Mouse (Mus musculus) gastrocnemius, postnatal 14 days (tissue): ENCODE data around the gene Tex19.1. TPM values are rescaled to one million over a fixed set of nuclear protein-coding genes. Genes with fewer than 3 reads are reported as not detected.

Source experiments
- DNase-seq: peaks from one replicate; pipeline ENCODE4 v3.0.0; 2021; ENCODE audit warnings: mixed read lengths
- intact Hi-C: fragments of 180-260 bp; cut with DNase I; formaldehyde crosslinking; loops from one replicate; pipeline ENCODE4 v1.15.1; 2025; ENCODE audit warnings: low total_unique reads
- total RNA-seq, 2 experiments: library from RNA; stranded (reverse); gene quantifications; 2 replicates each; pipeline ENCODE4 v1.2.3; 2021

Tex19.1 gene
- total RNA-seq, 2 experiments from 2014 or later, result not detected

- intact Hi-C loops, result no loop called here
- DNase-seq, result no peak
These were observed 8.3 kb upstream of the Tex19.1 start for GRCm38 (mm10) chr11:121137682-121138081.

DNA sequence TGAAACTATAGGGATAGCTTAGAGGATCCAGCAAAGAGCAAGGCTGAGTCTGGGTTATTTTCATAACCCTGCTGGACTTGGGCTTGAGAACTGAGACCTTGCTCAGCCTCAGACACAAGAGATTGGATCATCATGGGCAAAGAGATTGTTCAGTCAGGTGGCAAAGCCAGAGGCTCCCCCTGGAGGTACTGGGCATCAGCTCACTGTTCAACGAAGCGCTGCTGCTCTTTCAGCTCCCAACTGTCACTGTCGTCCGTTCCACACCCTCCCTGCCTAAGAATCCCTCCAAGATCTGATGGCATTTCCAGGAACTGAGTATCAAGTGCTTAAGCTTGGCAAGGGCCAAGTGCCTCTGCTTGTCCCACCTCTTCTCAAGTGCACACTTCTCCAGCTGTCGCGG, 7.2 kb upstream of the Tex19.1 start:
- intact Hi-C loops, result no loop called here
- no peak for DNase-seq

- intact Hi-C loops, result no loop called here
- no peak for DNase-seq
These were observed 2.5 kb upstream of the Tex19.1 start for GRCm38 (mm10) chr11:121143325-121144015.

DNA sequence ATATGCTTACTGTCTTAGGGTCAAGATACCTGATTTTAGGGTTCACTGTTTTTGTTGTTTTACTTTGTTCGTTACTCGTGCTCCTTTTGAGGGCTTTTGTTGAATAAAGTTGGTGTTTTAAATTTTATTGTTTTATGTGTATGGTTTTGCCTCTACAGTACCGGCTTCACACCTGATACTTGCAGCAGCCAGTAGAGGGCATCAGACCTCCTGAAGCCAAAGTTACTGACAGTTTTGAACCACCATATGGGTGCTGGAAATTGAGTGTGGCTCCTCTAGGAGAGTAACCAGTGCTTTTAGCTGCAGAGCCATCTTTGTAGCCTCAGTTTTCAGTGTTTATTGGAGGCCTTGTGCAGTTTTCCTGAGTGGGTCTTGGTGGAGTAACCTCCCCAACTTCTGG, 2.2 kb downstream of the Tex19.1 start:
- intact Hi-C loops, result no loop called here
- DNase-seq, result no peak

DNA sequence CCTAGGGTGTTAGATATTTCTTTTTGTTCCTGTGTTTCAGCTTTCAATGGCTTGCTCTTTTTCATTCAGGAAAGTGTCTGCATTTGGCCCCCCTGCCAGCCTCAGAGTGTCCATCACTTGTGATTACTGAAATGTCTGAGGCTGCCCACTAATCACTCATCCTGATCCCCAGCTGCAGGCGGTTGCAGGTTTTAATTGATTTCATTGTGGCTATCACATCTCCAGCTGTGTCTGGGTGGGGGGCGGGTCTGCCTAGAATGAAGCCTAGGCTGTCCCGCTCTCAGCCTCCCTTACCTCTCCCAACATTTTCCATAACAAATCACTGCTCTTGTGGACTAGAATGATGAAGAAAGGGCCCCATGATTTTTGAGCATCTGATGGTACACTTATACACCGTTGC, 8.3 kb downstream of the Tex19.1 start:
- DNase-seq, result no peak
- intact Hi-C loops, result no loop called here

DNA sequence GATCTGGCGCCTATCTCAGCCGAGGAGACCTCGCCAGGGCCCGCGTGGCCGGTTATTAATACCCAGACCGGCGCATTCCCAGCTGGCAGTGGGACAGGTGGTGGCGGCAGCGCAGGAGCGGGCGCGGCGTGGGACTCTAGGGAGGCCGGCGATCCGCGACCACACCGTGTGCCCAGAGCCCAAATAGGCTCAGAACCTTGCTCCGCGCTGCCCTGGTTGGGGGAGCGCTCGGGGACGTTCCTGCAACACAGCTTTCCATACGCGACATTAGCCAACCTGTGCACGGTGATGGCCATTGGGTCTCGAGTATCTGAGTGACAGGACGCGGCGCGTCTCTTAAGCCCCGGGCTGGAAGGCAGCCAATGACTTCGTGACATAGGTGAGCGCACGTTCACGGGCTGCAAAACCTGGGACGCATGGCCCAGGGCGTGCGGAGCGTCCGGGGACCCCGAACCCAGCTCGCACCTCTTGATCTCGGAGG, 10.5 kb downstream of the Tex19.1 start:
- DNase-seq, result peak; percentile 78
- intact Hi-C loops, result no loop called here

GRCm38 (mm10) chr11:121159971-121160370, 14.0 kb downstream of the Tex19.1 start, which contains the start of gene Uts2r:
TSS of gene Uts2r (plus strand) at chr11:121160271.
- intact Hi-C loops, result no loop called here

DNA sequence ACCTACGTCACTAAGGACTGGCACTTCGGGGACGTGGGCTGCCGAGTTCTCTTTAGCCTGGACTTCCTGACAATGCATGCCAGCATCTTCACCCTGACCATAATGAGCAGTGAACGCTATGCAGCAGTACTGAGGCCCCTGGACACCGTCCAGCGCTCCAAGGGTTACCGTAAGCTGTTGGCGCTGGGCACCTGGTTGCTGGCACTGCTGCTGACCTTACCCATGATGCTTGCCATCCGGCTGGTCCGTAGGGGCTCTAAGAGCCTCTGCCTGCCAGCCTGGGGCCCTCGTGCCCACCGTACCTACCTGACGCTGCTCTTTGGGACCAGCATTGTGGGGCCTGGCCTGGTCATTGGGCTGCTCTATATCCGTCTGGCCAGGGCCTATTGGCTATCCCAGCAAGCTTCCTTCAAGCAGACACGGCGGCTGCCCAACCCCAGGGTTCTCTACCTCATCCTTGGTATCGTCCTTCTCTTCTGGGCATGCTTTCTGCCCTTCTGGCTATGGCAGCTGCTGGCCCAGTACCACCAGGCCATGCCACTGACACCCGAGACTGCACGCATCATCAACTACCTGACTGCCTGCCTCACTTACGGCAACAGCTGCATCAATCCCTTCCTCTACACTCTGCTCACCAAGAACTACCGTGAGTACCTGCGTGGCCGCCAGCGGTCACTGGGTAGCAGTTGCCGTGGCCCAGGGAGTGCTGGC, 14.8 kb downstream of the Tex19.1 start:
- peak; percentile 61 for DNase-seq
- intact Hi-C loops, result no loop called here

More at GRCm38 (mm10) chr11:121159971-121160370, 14.0 kb downstream of the Tex19.1 start, which contains the start of gene Uts2r:
- no peak for DNase-seq

- DNase-seq, result no peak
- intact Hi-C loops, result no loop called here
These were observed 17.8 kb downstream of the Tex19.1 start for GRCm38 (mm10) chr11:121163751-121164150.

- peak; percentile 42 for DNase-seq
- intact Hi-C loops, result no loop called here
These were observed 27.3 kb downstream of the Tex19.1 start for GRCm38 (mm10) chr11:121173203-121173602.

GRCm38 (mm10) chr11:121174234-121174633, 28.3 kb downstream of the Tex19.1 start:
- intact Hi-C loops, result no loop called here
- DNase-seq, result no peak

- intact Hi-C loops, result no loop called here
- peak; percentile 50 for DNase-seq
These were observed 30.6 kb downstream of the Tex19.1 start for GRCm38 (mm10) chr11:121176285-121177270.

DNA sequence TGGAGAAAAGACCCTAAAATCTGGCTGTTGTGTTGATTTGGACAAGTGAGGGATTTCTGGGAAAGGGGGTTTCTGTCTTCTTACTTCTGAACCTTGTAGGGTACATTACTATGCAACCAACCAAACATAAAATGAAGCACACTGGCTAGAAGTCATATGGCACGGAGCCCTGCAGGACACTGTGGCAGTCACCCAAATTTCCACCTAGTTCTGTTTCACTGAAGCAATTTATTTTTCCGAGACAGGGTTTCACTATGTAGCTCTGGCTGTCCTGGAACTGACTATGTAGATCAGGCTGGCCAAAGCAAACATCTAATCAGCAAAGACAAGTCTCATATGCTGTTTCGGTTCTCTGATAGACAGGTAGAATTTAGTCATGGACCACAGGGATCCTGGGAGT, 43.7 kb downstream of the Tex19.1 start:
- no peak for DNase-seq
- intact Hi-C loops, result loop anchor here (10.0 kb wide), 1 partner anchor 135 kb away; no protein-coding TSS in a partner anchor

DNA sequence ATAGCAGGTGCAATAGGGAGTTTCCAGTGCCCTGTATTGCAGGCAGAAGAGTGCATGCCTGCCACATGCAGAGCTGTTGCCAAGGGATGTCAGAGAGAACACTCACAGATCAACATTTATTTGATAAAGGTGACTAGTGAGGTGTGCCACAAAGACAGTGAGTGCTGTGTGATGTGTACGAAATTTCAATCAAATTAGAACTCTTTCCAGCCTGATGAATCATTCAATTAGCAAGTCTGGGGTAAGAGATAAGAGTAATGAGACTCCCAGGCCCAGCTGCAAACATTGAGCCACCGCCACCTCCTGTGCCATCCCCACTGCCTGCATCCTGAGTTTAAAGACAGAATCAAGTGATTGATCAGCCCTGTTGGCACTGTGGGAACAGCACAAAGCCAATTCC, 46.8 kb downstream of the Tex19.1 start:
- no peak for DNase-seq
- intact Hi-C loops, result loop anchor here (10.0 kb wide), 1 partner anchor 138 kb away; no protein-coding TSS in a partner anchor

DNA sequence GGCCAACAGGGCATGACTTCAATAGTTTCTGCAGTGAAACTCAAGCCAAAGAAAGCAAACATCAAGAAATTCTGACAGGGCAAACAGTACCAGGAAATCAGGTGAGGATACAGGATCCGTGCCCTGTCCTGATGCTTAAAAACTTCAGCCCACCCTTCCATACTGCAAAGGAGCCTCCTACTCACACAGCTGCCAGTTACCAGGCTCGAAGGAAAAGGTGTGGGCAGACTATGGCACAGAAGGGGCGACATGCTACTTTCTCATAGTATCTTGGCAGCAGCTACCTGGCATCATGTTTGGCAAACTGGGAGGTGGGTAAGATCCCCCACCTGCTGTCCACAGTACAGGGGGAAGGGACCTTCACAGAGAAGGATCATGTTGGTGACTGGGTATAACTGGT, 47.5 kb downstream of the Tex19.1 start:
- DNase-seq, result no peak
- intact Hi-C loops, result loop anchor here (10.0 kb wide), 1 partner anchor 139 kb away; no protein-coding TSS in a partner anchor

Other genes starting within 250 kb of the Tex19.1 start
- gene Ccdc57, start 213.3 kb upstream of the Tex19.1 start, total RNA-seq, result 1 to 10 TPM; 2.3 to 2.8 TPM
- 100 to 1,000 TPM; 272 to 355 TPM for gene Slc16a3, start 197.7 kb upstream of the Tex19.1 start, total RNA-seq
- 10 to 100 TPM; 50.2 to 56.9 TPM for gene Csnk1d, start 154.8 kb upstream of the Tex19.1 start, total RNA-seq
- not detected for gene Cd7, start 106.7 kb upstream of the Tex19.1 start, total RNA-seq
- not detected for gene Sectm1b, start 82.6 kb upstream of the Tex19.1 start, total RNA-seq
- gene Sectm1a, start 64.9 kb upstream of the Tex19.1 start, total RNA-seq, result not detected
- not detected for gene Tex19.2, start 27.5 kb upstream of the Tex19.1 start, total RNA-seq
- 1 to 10 TPM; 1.6 to 2.1 TPM for gene Uts2r, start 14.1 kb downstream of the Tex19.1 start, total RNA-seq
- gene Hexdc, start 58.3 kb downstream of the Tex19.1 start, total RNA-seq, result 1 to 10 TPM; 6.0 to 7.7 TPM
- 10 to 100 TPM; 10.0 to 12.0 TPM for gene Ogfod3, start 58.6 kb downstream of the Tex19.1 start, total RNA-seq
- 1 to 10 TPM; 4.4 to 5.6 TPM for gene Cybc1, start 83.2 kb downstream of the Tex19.1 start, total RNA-seq
- 10 to 100 TPM; 40.9 to 56.1 TPM for gene Narf, start 91.1 kb downstream of the Tex19.1 start, total RNA-seq
- gene Foxk2, start 113.8 kb downstream of the Tex19.1 start, total RNA-seq, result 10 to 100 TPM; 18.9 to 24.7 TPM
- gene Wdr45b, start 208.3 kb downstream of the Tex19.1 start, total RNA-seq, result 10 to 100 TPM; 26.1 to 31.5 TPM
- gene Rab40b, start 242.1 kb downstream of the Tex19.1 start, total RNA-seq, result 10 to 100 TPM; 14.7 to 20.5 TPM